Mouse (Mus musculus) R1 (cell line): ENCODE results near the gene Yipf3.

Experiments
- DNase-seq: peaks from one replicate; pipeline ENCODE4 v3.0.0-alpha.2; 2018; ENCODE audit warnings: low read depth, low spot score

Gene Yipf3

GRCm38 (mm10) chr17:46254106-46254505, 6.2 kb downstream of the Yipf3 start:
- DNase-seq: no peak

GRCm38 (mm10) chr17:46255147-46255546, 7.3 kb downstream of the Yipf3 start:
- DNase-seq: no peak

- peak; percentile 45 for DNase-seq
Observed at GRCm38 (mm10) chr17:46258279-46259053, 10.6 kb downstream of the Yipf3 start.

GRCm38 (mm10) chr17:46259675-46260074, 11.8 kb downstream of the Yipf3 start:
- no peak for DNase-seq

DNA sequence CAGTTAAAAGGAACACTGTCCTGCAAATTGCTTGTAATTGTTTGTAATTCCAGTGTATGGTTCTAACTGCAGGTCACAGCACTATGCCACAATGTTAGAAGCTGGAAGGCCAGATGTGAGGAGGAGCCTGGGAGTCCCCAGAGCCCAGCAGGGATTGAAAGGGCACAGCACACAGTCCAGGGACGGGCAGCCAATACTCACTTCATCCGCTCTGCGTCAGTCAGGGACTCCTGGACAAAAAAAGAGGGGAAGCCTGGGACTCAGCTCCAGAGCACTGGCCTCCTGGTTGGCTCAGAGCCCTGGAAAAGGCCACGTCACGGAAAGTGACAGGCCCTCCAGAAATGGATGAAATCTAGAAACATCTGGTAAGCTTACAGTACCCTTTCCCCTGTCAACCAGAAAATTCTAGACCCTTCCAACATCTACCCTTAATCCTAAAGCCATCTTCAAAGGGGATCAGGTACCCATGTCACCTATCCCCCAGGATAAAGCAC, 14.4 kb downstream of the Yipf3 start:
- DNase-seq: no peak

GRCm38 (mm10) chr17:46265502-46265901, 17.6 kb downstream of the Yipf3 start:
- no peak for DNase-seq

- peak; percentile 91 for DNase-seq
Observed at GRCm38 (mm10) chr17:46265918-46266618, 18.2 kb downstream of the Yipf3 start.

GRCm38 (mm10) chr17:46266986-46267385, 19.1 kb downstream of the Yipf3 start:
- peak; percentile 75 for DNase-seq

DNA sequence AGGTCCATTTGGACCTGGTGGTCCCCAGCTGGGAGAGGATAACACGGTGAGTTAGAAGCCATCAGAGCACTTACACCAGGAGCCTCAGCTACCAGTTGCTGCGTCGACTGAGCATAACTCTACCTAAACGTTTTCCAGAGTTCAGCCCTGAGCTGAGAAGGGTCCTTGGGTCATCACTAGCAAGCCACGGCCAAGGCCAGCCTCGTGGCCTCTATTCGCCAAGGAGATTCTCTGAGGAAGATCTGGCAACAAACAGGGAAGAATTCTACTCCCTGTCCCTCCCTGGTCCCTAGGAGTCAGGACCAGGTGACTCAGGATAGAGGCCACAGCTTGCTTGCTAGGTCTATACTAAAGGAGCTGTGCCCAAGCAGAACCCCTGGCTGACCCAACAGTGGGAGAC, 19.6 kb downstream of the Yipf3 start:
- no peak for DNase-seq

DNA sequence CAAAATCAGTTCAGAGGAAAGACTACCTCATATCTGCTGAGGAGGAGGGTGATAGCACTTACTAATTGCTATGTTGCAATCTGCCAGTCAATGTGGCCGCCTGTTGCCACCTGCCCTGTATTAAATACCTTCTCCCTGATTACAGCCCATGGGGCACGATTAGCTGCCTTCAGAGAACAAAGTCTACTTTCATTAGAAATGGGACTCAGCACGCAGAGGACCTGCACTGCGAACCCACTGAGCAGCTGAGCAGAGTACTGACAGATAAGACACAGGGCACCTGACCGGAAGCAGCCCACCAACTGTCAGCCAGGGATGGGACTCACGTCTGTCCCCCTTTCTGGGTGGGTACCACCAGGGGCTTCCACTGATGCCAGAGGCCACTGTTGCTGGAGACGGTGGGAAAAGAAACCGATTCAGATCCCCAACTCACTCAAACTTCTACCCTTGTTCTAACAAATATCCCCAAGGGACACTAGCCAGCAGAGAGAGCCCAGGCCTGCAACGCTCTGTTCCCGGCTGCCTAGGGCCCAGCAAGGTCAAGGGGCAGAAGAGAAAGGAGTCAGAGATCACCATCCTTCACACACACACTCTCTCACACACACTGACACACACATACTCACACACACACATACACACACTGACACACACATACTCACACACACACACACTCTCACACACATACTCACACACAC, 20.3 kb downstream of the Yipf3 start:
- DNase-seq: no peak

DNA sequence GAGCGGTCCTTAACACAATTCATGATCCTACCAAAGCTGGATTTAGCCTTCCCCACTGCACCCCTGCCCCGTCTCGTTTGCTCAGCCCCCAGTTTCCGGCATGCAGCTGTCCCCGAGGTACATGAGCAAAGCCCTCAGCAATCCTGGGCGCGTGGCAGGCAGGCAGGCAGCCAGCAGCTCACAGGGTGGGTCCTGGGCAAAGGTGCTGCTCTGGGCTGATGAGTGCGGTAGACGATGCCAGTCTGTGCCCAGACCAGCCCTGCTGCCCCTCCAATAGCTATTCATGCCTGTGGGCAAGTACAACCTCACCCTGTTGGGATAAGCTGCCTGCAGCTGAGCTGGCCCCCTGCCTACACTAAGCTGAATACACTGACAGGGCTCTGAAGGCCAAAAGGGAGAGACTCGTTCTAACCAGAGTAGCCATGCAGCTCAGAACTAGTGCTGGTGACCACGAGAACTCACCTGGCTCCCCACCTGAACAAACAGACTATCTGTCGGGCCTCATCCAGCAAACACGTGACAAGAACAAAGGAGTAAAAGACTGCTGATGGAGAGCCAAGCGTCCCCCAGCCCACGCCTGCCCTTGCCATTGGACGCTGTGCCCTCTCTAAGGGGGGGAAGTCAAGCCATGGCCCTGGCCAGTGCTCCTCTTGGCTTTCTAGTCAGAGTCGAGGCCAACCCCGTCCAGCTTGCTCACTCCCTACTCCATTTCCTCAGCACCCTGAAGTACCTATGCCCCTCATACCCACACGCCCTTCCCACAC, 22.1 kb downstream of the Yipf3 start:
- DNase-seq: no peak

DNA sequence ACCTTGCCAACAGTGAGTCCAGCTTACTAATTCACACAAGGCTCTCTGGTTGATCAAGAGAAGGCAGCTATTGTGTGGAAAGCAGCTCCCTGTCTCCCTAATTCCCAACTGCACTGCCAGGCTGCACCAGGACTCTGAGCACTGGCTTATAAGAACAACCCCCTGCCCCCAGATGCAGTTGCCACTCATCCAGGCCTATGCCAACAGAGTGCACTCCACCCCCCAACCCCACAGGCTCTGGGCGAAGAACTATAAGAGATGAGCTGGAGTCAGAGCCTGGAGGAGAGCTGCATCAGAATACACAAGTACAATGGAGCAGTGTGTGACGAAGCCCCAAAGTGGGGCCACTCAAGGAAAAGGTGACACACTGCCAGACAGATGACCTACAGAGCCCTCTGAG, 24.2 kb downstream of the Yipf3 start:
- no peak for DNase-seq

GRCm38 (mm10) chr17:46272675-46273074, 24.8 kb downstream of the Yipf3 start:
- DNase-seq: no peak

- DNase-seq: peak; percentile 74
Observed at GRCm38 (mm10) chr17:46273803-46274236, 25.9 kb downstream of the Yipf3 start.

DNA sequence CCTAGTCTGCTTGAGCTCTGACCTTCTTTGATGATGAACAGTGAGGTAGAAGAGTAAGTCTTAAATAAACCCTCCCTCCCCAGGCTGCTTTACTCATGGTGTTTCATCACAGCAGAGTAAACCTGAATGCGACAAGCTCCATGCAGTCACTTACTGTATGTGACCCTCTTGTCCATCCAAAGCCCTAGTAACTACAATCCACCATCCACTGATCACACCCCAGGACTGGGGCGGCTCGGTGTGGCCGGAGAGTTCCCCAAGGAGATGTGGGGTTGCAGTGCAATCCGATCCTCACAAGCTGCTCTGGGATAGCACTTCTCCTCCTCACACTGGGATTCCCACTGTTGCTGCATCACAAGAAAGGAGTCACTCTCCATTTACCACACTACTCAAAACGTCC, 26.6 kb downstream of the Yipf3 start:
- no peak for DNase-seq

DNA sequence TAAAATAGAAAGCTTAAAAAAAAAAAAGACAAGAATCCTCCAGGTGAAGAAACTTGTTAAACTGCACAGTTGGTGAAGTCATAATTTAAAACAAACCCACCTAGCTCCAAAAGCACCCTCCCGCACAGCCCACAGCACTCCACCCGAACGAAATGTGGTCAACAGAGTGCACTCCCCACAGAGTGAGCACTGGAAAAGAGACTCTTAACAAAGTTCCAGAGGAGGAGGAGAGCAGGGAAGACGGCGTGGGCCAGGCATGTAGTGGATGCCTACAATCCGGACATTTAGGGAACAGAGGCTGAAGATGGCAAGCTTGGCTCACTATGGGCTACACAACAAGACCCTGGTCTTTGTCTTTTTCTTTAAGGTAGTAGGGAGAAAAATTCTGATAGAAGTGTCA, 27.2 kb downstream of the Yipf3 start:
- DNase-seq: no peak

- DNase-seq: no peak
Observed at GRCm38 (mm10) chr17:46275506-46275905, 27.6 kb downstream of the Yipf3 start.

GRCm38 (mm10) chr17:46277586-46277985, 29.7 kb downstream of the Yipf3 start:
- DNase-seq: no peak

DNA sequence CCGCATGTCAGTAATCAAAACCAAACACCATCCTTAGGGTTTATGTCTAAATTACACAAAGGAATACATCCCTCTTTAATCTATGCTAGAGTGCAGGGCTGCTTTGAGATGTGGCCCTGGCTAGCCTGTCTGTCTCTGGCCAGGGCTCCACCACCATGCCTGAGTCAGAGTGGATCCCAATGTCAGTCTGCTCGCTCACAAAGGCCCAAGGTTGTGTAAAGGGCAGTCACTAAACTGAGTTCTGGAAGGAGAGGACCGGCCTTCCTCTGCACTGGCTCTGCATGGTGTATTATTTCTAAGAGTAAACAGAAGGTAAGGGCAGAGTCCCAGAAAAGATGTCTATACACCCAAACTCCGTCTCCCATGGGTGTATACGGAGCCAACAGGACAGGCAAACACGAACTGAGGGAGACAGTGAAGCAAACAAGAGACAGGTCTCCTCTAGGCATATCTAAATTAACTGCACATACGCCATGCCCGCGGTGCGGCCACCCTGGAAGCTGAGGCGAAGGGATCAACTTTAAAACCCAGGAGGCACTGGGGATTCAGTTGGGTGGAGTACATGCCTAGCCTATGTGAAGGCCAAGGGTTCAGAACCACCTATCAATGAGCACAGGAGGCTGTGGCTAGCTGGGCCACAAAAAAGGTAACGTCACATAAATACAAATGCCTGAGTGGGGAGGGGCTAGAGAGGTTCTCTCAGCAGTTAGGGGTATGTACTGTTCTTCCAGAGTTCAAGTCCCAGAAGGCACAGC, 30.3 kb downstream of the Yipf3 start:
- DNase-seq: no peak

GRCm38 (mm10) chr17:46282483-46283123, 34.7 kb downstream of the Yipf3 start, which contains the start of gene Tjap1:
Gene Tjap1, minus strand, starts transcription at chr17:46283026.
- peak; percentile 95 for DNase-seq
